8 mouse cellular contexts compared by ENCODE assay signal in genomic region chr13:20183512-20184238, GRCm38 (mm10).
A peak's percentile ranks its signal among the peaks of the same experiment; 100 is the strongest.
DNase-seq lines count a peak whose midpoint lies in the region; ATAC-seq and TF ChIP-seq lines count a peak whose summit lies in the region.

No protein-coding gene starts in this region.

- no peaks in the 10 kb centered on the region for H3K27me3 ChIP-seq in forebrain, embryonic 11.5 days (ENCODE audit: control insufficient read depth, insufficient read depth, low read length)
- H3K27me3 ChIP-seq in kidney, postnatal 0 days (ENCODE audit: insufficient read depth, low read length): no peaks in the 10 kb centered on the region

- H3K9me3 ChIP-seq in forebrain, embryonic 11.5 days (ENCODE audit: control insufficient read depth, low read length): no peaks in the 10 kb centered on the region
- H3K9me3 ChIP-seq in kidney, postnatal 0 days (replicated peaks; ENCODE audit: low read length): no peaks in the 10 kb centered on the region

- H3K27ac ChIP-seq in forebrain, embryonic 11.5 days (ENCODE audit: low read depth, low read length): peak overlapping the region; percentile 7; the same call in 1 of the 2 replicates
- H3K27ac ChIP-seq in kidney, postnatal 0 days: no peak overlapping the region

- ATAC-seq in forebrain, embryonic 11.5 days (replicated peaks; ENCODE audit: low FRiP score): peak; percentile 47
- 0 out of 2 replicates have a peak, but pooled peaks have one; percentile 44 for ATAC-seq in kidney, postnatal 0 days (replicated peaks; ENCODE audit: low FRiP score, low read depth)
- no peak for ATAC-seq in monocyte, adult 5-6 weeks (replicated peaks; ENCODE audit: insufficient number of reproducible peaks, low FRiP score, low TSS enrichment, poor library complexity, severe bottlenecking)

- no peak overlapping the region for H3K4me3 ChIP-seq in forebrain, embryonic 11.5 days (ENCODE audit: low read depth, low read length)
- H3K4me3 ChIP-seq in kidney, postnatal 0 days (replicated peaks; ENCODE audit: low read depth, low read length): no peak overlapping the region

- DNase-seq in kidney, adult 9 months: peak; percentile 8
- DNase-seq in kidney, adult 11 months: no peak
- peak; percentile 54 for DNase-seq in adrenal gland, postnatal 10 days
- peak; percentile 52 for DNase-seq in forebrain, embryonic 11.5 days (ENCODE audit: low spot score)
- peak; percentile 53 for DNase-seq in kidney, postnatal 0 days (ENCODE audit: low spot score)
- peak; percentile 67 for DNase-seq in lung, postnatal 10 days
- DNase-seq in right cerebral cortex, postnatal 14 days: peak; percentile 59

- H3K9ac ChIP-seq in forebrain, embryonic 11.5 days (ENCODE audit: low read length): no peak overlapping the region
- H3K9ac ChIP-seq in kidney, postnatal 0 days (ENCODE audit: low read depth, low read length): no peak overlapping the region

- no peak overlapping the region for H3K4me2 ChIP-seq in forebrain, embryonic 11.5 days (ENCODE audit: low read depth, low read length, severe bottlenecking)
- no peak overlapping the region for H3K4me2 ChIP-seq in kidney, postnatal 0 days (ENCODE audit: low read length)

- WGBS in forebrain, embryonic 11.5 days: 4% methylated on average over 9 of the region's 9 CpGs
- WGBS in kidney, postnatal 0 days: 12% methylated on average over 9 of the region's 9 CpGs

- TF ChIP-seq CTCF in kidney, postnatal 0 days (IDR thresholded peaks at IDR 0.05; ENCODE audit: low read depth): peak; percentile 57

- no peaks in the 10 kb centered on the region for H3K36me3 ChIP-seq in forebrain, embryonic 11.5 days (ENCODE audit: control insufficient read depth, insufficient read depth, low read length)
- H3K36me3 ChIP-seq in kidney, postnatal 0 days (ENCODE audit: insufficient read depth, low read length): no peaks in the 10 kb centered on the region

- H3K4me1 ChIP-seq in forebrain, embryonic 11.5 days (replicated peaks; ENCODE audit: control insufficient read depth, insufficient read depth, low read length): no peaks in the 10 kb centered on the region; the same call in 1 of the 2 replicates
- 0 out of 2 replicates have a peak, but pooled peaks cover 8% of the 10 kb centered on the region for H3K4me1 ChIP-seq in kidney, postnatal 0 days (replicated peaks; ENCODE audit: insufficient read depth, low read length)
